Mouse (Mus musculus): ENCODE data around the gene Dclre1b.

The Dclre1b gene

GRCm38 (mm10) chr3:103777940-103778339 is 31.3 kb downstream of the Dclre1b start:
- intact Hi-C loops (cut with DNase I), result no loop called here

GRCm38 (mm10) chr3:103774009-103774408 is 35.2 kb downstream of the Dclre1b start:
- intact Hi-C loops (cut with DNase I), result no loop called here

- intact Hi-C loops (cut with DNase I), result no loop called here
Observed at GRCm38 (mm10) chr3:103773508-103773907, 35.7 kb downstream of the Dclre1b start.

GRCm38 (mm10) chr3:103772846-103773245 is 36.4 kb downstream of the Dclre1b start:
- intact Hi-C loops (cut with DNase I), result no loop called here

- intact Hi-C loops (cut with DNase I), result no loop called here
Observed at GRCm38 (mm10) chr3:103771531-103772130, 37.6 kb downstream of the Dclre1b start.

- intact Hi-C loops (cut with DNase I), result no loop called here
Observed at GRCm38 (mm10) chr3:103766789-103767188, 42.5 kb downstream of the Dclre1b start.

- intact Hi-C loops (cut with DNase I), result no loop called here
Observed at GRCm38 (mm10) chr3:103759261-103759970, 49.8 kb downstream of the Dclre1b start.

- intact Hi-C loops (cut with DNase I), result no loop called here
Observed at GRCm38 (mm10) chr3:103758456-103758855, 50.8 kb downstream of the Dclre1b start.

- intact Hi-C loops (cut with DNase I), result no loop called here
Observed at GRCm38 (mm10) chr3:103756920-103757319, 52.3 kb downstream of the Dclre1b start.

GRCm38 (mm10) chr3:103755351-103755750 is 53.9 kb downstream of the Dclre1b start:
- intact Hi-C loops (cut with DNase I), result no loop called here

GRCm38 (mm10) chr3:103751558-103751957 is 57.7 kb downstream of the Dclre1b start:
- intact Hi-C loops (cut with DNase I), result loop anchor here (5.0 kb wide), 1 partner anchor 61 kb away; no protein-coding TSS in a partner anchor
